Mouse (Mus musculus): Measurements from ENCODE around the gene Rad51. TPM values are rescaled to one million over a fixed set of nuclear protein-coding genes. Genes with fewer than 3 reads are reported as not detected.

Gene Rad51
- total RNA-seq, 2 experiments from 2014 or later = 2.8 to 3.6 TPM

DNA sequence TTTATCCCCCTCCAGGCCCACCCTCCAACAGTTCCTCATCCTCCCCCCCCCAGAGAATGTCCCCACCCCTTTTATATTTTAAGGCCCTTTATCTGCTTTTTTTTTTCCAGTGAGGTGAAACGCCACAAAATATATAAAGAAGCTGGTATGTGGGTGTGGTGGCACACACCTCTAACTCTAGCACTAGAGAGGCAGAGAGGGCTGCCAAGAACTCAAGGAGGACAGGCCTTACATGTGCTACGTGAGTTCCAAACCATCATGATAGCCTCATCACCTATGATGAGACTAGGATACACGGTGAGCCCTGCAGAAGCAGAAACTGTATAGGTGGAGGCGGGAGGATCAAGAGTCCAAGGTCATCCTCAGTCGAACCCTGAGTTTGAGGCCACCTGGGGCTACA, 78.4 kb downstream of the Rad51 start:
- DNase-seq (ENCODE audit: extremely low spot score in 1 of 2, low spot score in 2 of 2) = no peak
- intact Hi-C loops (cut with DNase I) = no loop called here

DNA sequence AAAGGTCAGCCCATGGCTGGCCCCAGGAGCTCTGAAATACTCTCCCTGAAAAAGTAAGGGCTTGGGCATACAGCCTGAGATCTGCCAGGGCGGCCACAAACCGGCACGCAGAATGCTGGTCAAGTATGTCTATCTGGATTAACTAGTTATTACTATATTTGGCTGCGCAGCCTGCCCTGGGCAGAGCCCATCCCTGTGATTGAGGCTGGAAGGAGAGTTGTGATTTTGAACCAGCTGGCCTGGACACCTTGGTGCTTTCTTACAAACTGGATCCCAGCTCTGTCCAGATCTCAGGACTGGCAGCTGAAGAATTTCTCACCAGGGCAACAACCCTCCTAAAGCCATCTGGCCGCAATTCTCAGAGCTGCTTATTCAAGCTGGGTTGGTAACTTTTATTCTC, 81.5 kb downstream of the Rad51 start:
- no peak for DNase-seq (ENCODE audit: extremely low spot score in 1 of 2, low spot score in 2 of 2)
- intact Hi-C loops (cut with DNase I) = no loop called here

DNA sequence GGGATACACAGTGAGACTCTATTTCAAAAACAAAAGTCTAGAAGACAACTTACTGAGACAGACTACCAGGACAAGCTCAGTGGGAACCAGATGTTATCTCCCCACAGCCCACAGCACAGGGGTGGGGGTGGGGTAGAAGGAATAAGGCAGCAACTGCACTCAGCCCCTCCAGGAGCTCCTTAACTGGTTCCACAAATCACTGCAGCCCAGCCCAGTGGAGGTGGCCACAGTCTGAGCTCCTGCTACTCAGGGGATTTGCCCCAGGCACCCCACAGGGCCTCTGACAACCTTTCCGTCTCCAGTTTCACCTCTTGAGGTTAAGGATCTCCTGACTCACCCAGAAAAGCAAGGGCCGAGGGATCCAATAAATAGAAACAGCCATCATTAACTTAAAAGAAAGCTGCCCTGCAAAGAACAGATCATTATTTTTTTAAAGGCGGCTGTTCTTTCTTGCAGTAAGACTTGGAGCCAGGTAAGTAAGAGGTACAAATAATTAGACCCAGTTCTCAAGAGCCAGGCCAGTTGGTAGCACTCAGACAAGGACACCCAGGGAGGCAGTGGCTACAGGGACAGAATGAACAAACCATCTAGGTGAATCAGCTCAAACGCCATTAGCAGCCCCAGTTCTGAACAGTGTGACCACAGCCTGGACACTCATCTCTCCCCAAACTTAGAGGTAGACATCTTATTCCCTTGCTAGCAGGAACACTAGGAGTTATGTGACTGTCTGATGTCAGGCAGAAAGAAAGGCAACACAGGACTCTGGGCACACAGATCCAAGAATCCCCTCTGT, 83.9 kb downstream of the Rad51 start:
- intact Hi-C loops (cut with DNase I) = no loop called here
- DNase-seq (ENCODE audit: extremely low spot score in 1 of 2, low spot score in 2 of 2) = no peak

Other genes starting within 250 kb of the Rad51 start
- gene Bahd1, start 212.4 kb upstream of the Rad51 start, total RNA-seq (2021) = 10 to 100 TPM; 29.9 to 32.1 TPM
- gene Chst14, start 186.3 kb upstream of the Rad51 start, total RNA-seq (2021) = 1 to 10 TPM; 2.4 to 2.9 TPM
- 10 to 100 TPM; 61.6 to 61.8 TPM for gene Ccdc32, start 83.4 kb upstream of the Rad51 start, total RNA-seq (2021)
- 1 to 10 TPM; 6.3 to 6.7 TPM for gene Rpusd2, start 78.0 kb upstream of the Rad51 start, total RNA-seq (2021)
- 1 to 10 TPM; 1.4 to 1.6 TPM for gene Knl1, start 65.7 kb upstream of the Rad51 start, total RNA-seq (2021)
- gene Rmdn3, start 44.2 kb downstream of the Rad51 start, total RNA-seq (2021) = 10 to 100 TPM; 43.2 to 48.4 TPM
- gene Gchfr, start 55.0 kb downstream of the Rad51 start, total RNA-seq (2021) = under 1 TPM in 1 of 2 experiments, not detected in 1; 0.59 TPM
- gene Gm14137, start 61.7 kb downstream of the Rad51 start, total RNA-seq (2021) = not detected
- 10 to 100 TPM; 36.0 to 36.4 TPM for gene Zfyve19, start 95.8 kb downstream of the Rad51 start, total RNA-seq (2021)
- 10 to 100 TPM; 18.0 to 19.1 TPM for gene Dnajc17, start 96.0 kb downstream of the Rad51 start, total RNA-seq (2021)
- not detected for gene Ppp1r14d, start 117.1 kb downstream of the Rad51 start, total RNA-seq (2021)
- 1 to 10 TPM in 1 of 2 experiments, under 1 TPM in 1; 0.28 to 1.4 TPM for gene Spint1, start 124.6 kb downstream of the Rad51 start, total RNA-seq (2021)
- gene Rhov, start 158.5 kb downstream of the Rad51 start, total RNA-seq (2021) = 10 to 100 TPM; 14.3 to 16.3 TPM
- gene Vps18, start 175.9 kb downstream of the Rad51 start, total RNA-seq (2021) = 10 to 100 TPM; 33.7 to 33.8 TPM
- gene Dll4, start 213.0 kb downstream of the Rad51 start, total RNA-seq (2021) = 1 to 10 TPM; 5.5 to 6.7 TPM
- gene Chac1, start 238.4 kb downstream of the Rad51 start, total RNA-seq (2021) = 10 to 100 TPM; 10.1 to 10.6 TPM

Measured in left cerebral cortex, postnatal 10 days (tissue).